Mouse (Mus musculus) erythroblast, embryonic 14.5 days (primary cell): ENCODE measurements around the gene Ifnar2. TPM values are rescaled to one million over a fixed set of nuclear protein-coding genes. Genes with fewer than 3 reads are reported as not detected.

ENCODE experiments used
- H3K27me3 ChIP-seq: 2 replicates; pipeline ENCODE4 v1.6.1; 2012; ENCODE audit warnings: inconsistent platforms; ENCODE audit not compliant: control insufficient read depth
- H3K36me3 ChIP-seq: 2 replicates; pipeline ENCODE4 v1.6.1; 2012; ENCODE audit warnings: mild to moderate bottlenecking, inconsistent platforms; ENCODE audit not compliant: control insufficient read depth
- H3K4me1 ChIP-seq: 2 replicates; pipeline ENCODE4 v1.6.1; 2012; ENCODE audit warnings: inconsistent platforms; ENCODE audit not compliant: control insufficient read depth
- H3K4me3 ChIP-seq: replicated peaks from 2 replicates; pipeline ENCODE3; 2012; ENCODE audit warnings: moderate library complexity, mild to moderate bottlenecking, inconsistent platforms
- H3K9me3 ChIP-seq: 2 replicates; pipeline ENCODE4 v1.6.1; 2012; ENCODE audit warnings: low read length, inconsistent platforms, mixed read lengths; ENCODE audit not compliant: control insufficient read depth
- GATA1 ChIP-seq: IDR thresholded peaks from 2 replicates; pipeline ENCODE4 v1.6.1; 2012; ENCODE audit warnings: low read length, inconsistent platforms, mixed read lengths
- TAL1 ChIP-seq: IDR thresholded peaks from 3 replicates; pipeline ENCODE4 v1.6.1; 2012; ENCODE audit warnings: low read length, inconsistent platforms, mixed read lengths
- polyA plus RNA-seq: library from polyadenylated mRNA; stranded (reverse); fragments of >175 nt; gene quantifications from 2 replicates; pipeline ENCODE4 v1.2.3, GENCODE M21; 2012

Ifnar2 gene
- polyA plus RNA-seq = 7.3 and 9.3 TPM in 2 replicates

GRCm38 (mm10) chr16:91372577-91373472 lies at the start of gene Ifnar2:
TSS of gene Ifnar2 (plus strand) at chr16:91372783.
- TF ChIP-seq TAL1 = no peak
- no peak for TF ChIP-seq GATA1
- Histone ChIP-seq H3K4me3 (peak within 1 kb of the TSS; percentile 79), H3K4me1 (peaks cover 57% of the 10 kb centered on the region), H3K9me3 (peaks cover 3% of the 10 kb centered on the region), H3K36me3 (peaks cover 35% of the 10 kb centered on the region), H3K27me3 (no peaks in the 10 kb centered on the region)

GRCm38 (mm10) chr16:91327605-91328004 lies 45.0 kb upstream of the Ifnar2 start:
- Histone ChIP-seq H3K4me1 (no peaks in the 10 kb centered on the region), H3K9me3 (no peaks in the 10 kb centered on the region), H3K27me3 (peaks cover 2% of the 10 kb centered on the region), H3K4me3 (no peak overlapping the region), H3K36me3 (no peaks in the 10 kb centered on the region)
- TF ChIP-seq GATA1 (no peak), TAL1 (no peak)

GRCm38 (mm10) chr16:91328922-91329321 lies 43.7 kb upstream of the Ifnar2 start:
- Histone ChIP-seq H3K36me3 (no peaks in the 10 kb centered on the region), H3K4me1 (no peaks in the 10 kb centered on the region), H3K4me3 (no peak overlapping the region), H3K9me3 (no peaks in the 10 kb centered on the region), H3K27me3 (peaks cover 5% of the 10 kb centered on the region)
- TF ChIP-seq GATA1 = no peak
- TF ChIP-seq TAL1 = no peak

- Histone ChIP-seq H3K4me1 (no peaks in the 10 kb centered on the region), H3K9me3 (no peaks in the 10 kb centered on the region), H3K36me3 (no peaks in the 10 kb centered on the region), H3K27me3 (peaks cover 5% of the 10 kb centered on the region), H3K4me3 (no peak overlapping the region)
- TF ChIP-seq GATA1 = no peak
- no peak for TF ChIP-seq TAL1
Observed at GRCm38 (mm10) chr16:91330496-91330895, 42.1 kb upstream of the Ifnar2 start.

GRCm38 (mm10) chr16:91331153-91331552 lies 41.4 kb upstream of the Ifnar2 start:
- Histone ChIP-seq H3K36me3 (no peaks in the 10 kb centered on the region), H3K4me1 (peaks cover 5% of the 10 kb centered on the region), H3K27me3 (peaks cover 7% of the 10 kb centered on the region), H3K9me3 (no peaks in the 10 kb centered on the region), H3K4me3 (no peak overlapping the region)
- TF ChIP-seq GATA1 (no peak), TAL1 (no peak)

- Histone ChIP-seq H3K4me3 (no peak overlapping the region), H3K36me3 (no peaks in the 10 kb centered on the region)
- TF ChIP-seq GATA1 = no peak
- TF ChIP-seq TAL1 = no peak
Observed at GRCm38 (mm10) chr16:91332880-91333279, 39.7 kb upstream of the Ifnar2 start.

GRCm38 (mm10) chr16:91334190-91334893 lies 38.2 kb upstream of the Ifnar2 start:
- H3K4me3 ChIP-seq = no peak overlapping the region
- peaks cover 8% of the 10 kb centered on the region; the same call in 1 of the 2 replicates for H3K27me3 ChIP-seq
- no peaks in the 10 kb centered on the region for H3K36me3 ChIP-seq
- H3K9me3 ChIP-seq = peaks cover 11% of the 10 kb centered on the region
- TF ChIP-seq TAL1 (no peak), GATA1 (no peak)
- peaks cover 19% of the 10 kb centered on the region for H3K4me1 ChIP-seq

More at GRCm38 (mm10) chr16:91332880-91333279, 39.7 kb upstream of the Ifnar2 start:
- Histone ChIP-seq H3K27me3 (peaks cover 7% of the 10 kb centered on the region), H3K9me3 (no peaks in the 10 kb centered on the region), H3K4me1 (peaks cover 19% of the 10 kb centered on the region)

GRCm38 (mm10) chr16:91336753-91337152 lies 35.8 kb upstream of the Ifnar2 start:
- TF ChIP-seq TAL1 (no peak), GATA1 (no peak)
- no peaks in the 10 kb centered on the region for H3K36me3 ChIP-seq
- H3K4me3 ChIP-seq = no peak overlapping the region
- H3K4me1 ChIP-seq = peaks cover 19% of the 10 kb centered on the region
- peaks cover 8% of the 10 kb centered on the region; the same call in 1 of the 2 replicates for H3K27me3 ChIP-seq
- H3K9me3 ChIP-seq = peaks cover 11% of the 10 kb centered on the region

- peaks cover 8% of the 10 kb centered on the region; the same call in 1 of the 2 replicates for H3K27me3 ChIP-seq
- H3K4me3 ChIP-seq = no peak overlapping the region
- H3K4me1 ChIP-seq = peaks cover 19% of the 10 kb centered on the region
- H3K36me3 ChIP-seq = no peaks in the 10 kb centered on the region
- TF ChIP-seq TAL1 (no peak), GATA1 (no peak)
- H3K9me3 ChIP-seq = peaks cover 11% of the 10 kb centered on the region
Observed at GRCm38 (mm10) chr16:91337480-91337879, 35.1 kb upstream of the Ifnar2 start.
